Mouse (Mus musculus) ES-CJ7 (cell line): Measurements from ENCODE around the gene Sash1.

Experiments used
- DNase-seq: peaks from one replicate; pipeline ENCODE4 v3.0.0; 2011; ENCODE audit warnings: low read depth, low spot score

The Sash1 gene

GRCm38 (mm10) chr10:8902412-8902811, 16.5 kb upstream of the Sash1 start:
- DNase-seq, result no peak

GRCm38 (mm10) chr10:8898831-8899511, 13.1 kb upstream of the Sash1 start:
- no peak for DNase-seq

GRCm38 (mm10) chr10:8898099-8898777, 12.4 kb upstream of the Sash1 start:
- no peak for DNase-seq

- DNase-seq, result peak; percentile 59
Measured at GRCm38 (mm10) chr10:8894965-8895515, 9.2 kb upstream of the Sash1 start.

- DNase-seq, result no peak
Measured at GRCm38 (mm10) chr10:8890511-8890910, 4.6 kb upstream of the Sash1 start.

- DNase-seq, result peak; percentile 96
Measured at GRCm38 (mm10) chr10:8889341-8889740, 3.5 kb upstream of the Sash1 start.

GRCm38 (mm10) chr10:8886528-8886854, 621 bp upstream of the Sash1 start:
- no peak for DNase-seq

GRCm38 (mm10) chr10:8885201-8885600, 669 bp downstream of the Sash1 start:
- no peak for DNase-seq

- DNase-seq, result peak; percentile 32
Measured at GRCm38 (mm10) chr10:8884565-8884964, 1.3 kb downstream of the Sash1 start.

- peak; percentile 72 for DNase-seq
Measured at GRCm38 (mm10) chr10:8883686-8884085, 2.2 kb downstream of the Sash1 start.

GRCm38 (mm10) chr10:8881736-8882135, 4.1 kb downstream of the Sash1 start:
- DNase-seq, result no peak

GRCm38 (mm10) chr10:8880950-8881675, 4.8 kb downstream of the Sash1 start:
- peak; percentile 68 for DNase-seq

GRCm38 (mm10) chr10:8878824-8879223, 7.0 kb downstream of the Sash1 start:
- DNase-seq, result peak; percentile 21

GRCm38 (mm10) chr10:8878381-8878780, 7.5 kb downstream of the Sash1 start:
- peak; percentile 83 for DNase-seq

- no peak for DNase-seq
Measured at GRCm38 (mm10) chr10:8873631-8874370, 12.1 kb downstream of the Sash1 start.

GRCm38 (mm10) chr10:8872788-8873187, 13.1 kb downstream of the Sash1 start:
- no peak for DNase-seq

- DNase-seq, result no peak
Measured at GRCm38 (mm10) chr10:8871935-8872334, 13.9 kb downstream of the Sash1 start.

- no peak for DNase-seq
Measured at GRCm38 (mm10) chr10:8870368-8870767, 15.5 kb downstream of the Sash1 start.

- DNase-seq, result no peak
Measured at GRCm38 (mm10) chr10:8866062-8866642, 19.7 kb downstream of the Sash1 start.

GRCm38 (mm10) chr10:8860655-8861054, 25.2 kb downstream of the Sash1 start:
- no peak for DNase-seq

- DNase-seq, result no peak
Measured at GRCm38 (mm10) chr10:8858718-8859117, 27.2 kb downstream of the Sash1 start.
